Mouse (Mus musculus) left cerebral cortex, postnatal 25 days (tissue): ENCODE measurements around the gene Mplkip. TPM values are rescaled to one million over a fixed set of nuclear protein-coding genes. Genes with fewer than 3 reads are reported as not detected.

Source experiments
- microRNA-seq, 2 experiments: library from miRNA; unstranded; fragments of <30 nt; microRNA quantifications; one replicate each; pipeline ENCODE4 v1.2.0; 2022
- total RNA-seq, 2 experiments: library from RNA; stranded (reverse); gene quantifications; 2 replicates each; pipeline ENCODE4 v1.2.3; 2021

The Mplkip gene
- total RNA-seq, 2 experiments from 2014 or later = 13.8 to 16.9 TPM

Small RNAs within 50 kb of the gene (microRNA-seq; reads per million reads assigned to microRNA genes)
- gene Mir466i = 0 reads per million in 2 experiments

Other genes with a start within 250 kb of the Mplkip start
- gene Sugct, start 361 bp downstream of the Mplkip start, total RNA-seq = 1 to 10 TPM; 2.1 to 2.3 TPM
- gene Cdk13, start 109.9 kb downstream of the Mplkip start, total RNA-seq = 10 to 100 TPM; 56.7 to 56.9 TPM
- gene Rala, start 249.0 kb downstream of the Mplkip start, total RNA-seq = 10 to 100 TPM; 67.6 to 68.1 TPM